Mouse (Mus musculus) neural tube, embryonic 10.5 days (tissue): Measurements from ENCODE around the gene Bmf.

Experiments used
- DNase-seq: peaks from one replicate; pipeline ENCODE4 v3.0.0-alpha.2; 2017; ENCODE audit warnings: low spot score; ENCODE audit errors: extremely low spot score

Bmf gene

DNA sequence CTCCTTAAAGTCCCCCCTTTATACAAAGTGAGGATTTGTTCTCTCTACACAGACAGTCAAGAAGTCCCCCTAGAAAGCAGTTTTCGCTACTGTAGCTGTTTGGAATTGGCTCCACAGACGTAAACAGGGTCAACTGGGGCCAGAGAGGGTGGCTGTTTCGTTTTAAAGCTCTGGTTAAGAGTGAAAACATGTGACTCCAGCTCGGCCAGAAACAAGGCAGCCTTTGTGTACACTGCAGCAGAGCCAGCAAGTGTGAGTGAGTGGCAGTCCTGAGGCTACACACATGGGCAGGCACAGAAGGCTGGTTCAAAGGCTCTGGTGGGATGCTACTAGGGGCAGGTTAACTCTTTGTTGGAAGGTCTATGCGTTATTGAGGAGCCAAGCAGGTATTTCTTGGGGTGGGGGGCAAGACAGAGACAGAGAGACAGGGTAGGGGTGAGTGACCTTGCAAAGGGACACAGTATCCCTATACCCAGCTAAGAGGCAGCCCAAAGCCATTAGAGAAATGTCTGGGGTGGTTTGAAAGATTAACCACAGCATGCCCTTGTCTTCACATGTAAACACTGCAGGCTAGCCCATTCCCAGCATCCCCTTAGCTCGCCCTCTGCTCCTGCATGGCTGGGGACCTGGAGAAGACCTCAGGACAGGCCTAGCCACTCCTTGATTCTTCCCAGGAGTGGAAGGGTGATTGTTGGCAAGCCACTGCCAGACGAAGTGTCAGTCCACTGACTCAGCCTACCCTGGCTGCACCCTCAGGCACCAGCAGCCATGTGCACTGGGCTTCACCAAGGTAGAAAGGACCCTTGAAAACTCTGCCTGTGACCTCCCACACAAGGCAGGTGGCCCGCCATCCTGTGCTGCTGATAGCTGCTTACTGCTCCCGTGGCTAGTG lies 29.2 kb downstream of the Bmf start:
- peak; percentile 57 for DNase-seq

DNA sequence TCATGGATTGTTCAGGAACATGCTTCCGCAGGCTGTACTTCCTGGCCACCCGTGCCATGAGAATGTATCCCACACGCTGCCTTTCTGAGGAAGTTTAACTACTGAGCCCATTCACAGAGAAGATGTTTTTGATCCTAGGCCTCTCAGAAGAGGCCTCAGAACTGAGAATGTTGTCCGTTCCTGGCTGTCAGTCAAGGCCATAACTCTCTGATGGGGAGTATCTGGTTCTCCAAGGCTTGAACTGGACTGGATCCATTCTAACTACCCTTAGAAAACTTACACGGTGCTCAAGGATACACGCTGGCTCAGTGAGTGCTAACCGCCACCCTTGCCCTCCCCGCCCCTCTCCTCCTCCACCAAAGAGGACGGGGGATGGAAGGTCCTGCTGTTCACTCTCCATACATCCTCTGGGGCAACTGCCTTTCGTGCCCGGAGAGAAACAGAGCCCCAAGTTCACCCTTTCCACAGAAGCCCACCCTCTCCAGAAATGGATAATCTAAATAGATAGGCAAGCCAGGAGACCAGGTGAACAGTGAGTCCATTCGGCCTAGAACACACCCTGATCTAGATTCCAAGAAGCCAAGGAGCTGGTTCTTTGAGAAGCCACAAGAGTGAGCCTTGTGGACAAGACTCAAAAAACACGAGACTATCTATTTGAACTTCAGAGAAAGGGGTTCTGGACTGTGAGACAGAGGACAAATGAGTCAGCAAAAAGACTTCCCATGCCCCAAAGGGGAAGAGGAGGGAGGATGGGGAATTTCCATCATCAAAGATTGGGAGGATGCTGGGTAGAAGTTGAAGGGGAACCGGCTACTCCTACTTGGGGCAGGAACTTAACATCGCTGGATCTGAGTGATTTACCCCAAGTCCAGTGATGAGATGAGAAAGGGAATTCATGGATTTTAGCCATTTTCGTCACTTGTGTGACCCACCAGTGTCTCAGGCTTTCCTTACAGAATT lies 36.8 kb downstream of the Bmf start:
- no peak for DNase-seq

DNA sequence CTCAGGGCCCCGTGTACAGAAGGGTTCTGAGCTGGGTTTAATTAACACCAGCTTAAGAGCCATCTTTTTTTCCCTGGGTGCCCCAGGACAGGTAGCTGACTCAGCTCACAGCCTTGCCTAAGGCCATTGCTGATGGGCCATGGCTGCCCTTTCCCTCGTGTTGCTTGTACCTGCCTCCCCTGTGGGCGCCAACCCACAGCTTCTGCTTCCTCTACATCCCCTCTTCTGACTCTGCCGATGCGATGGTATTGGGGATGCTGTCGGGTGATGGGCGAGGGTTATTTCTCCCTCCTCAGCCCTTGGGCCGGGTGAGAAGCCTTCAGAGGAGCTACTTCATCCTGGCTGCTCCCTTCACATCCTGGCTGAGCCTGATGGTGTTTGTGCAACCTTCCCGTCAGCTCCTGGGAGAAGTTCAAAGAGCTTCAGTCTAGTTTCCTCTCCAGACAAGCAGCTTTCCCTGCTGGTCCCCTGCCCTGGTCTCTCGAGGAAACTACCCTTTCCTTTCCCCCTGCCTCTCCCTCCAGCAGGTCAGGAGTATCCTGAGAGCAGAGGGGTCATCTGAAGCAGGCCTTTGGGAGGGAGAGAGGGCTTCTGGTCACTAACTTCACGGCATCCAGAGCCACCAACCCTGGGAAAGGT lies 37.6 kb downstream of the Bmf start:
- no peak for DNase-seq

DNA sequence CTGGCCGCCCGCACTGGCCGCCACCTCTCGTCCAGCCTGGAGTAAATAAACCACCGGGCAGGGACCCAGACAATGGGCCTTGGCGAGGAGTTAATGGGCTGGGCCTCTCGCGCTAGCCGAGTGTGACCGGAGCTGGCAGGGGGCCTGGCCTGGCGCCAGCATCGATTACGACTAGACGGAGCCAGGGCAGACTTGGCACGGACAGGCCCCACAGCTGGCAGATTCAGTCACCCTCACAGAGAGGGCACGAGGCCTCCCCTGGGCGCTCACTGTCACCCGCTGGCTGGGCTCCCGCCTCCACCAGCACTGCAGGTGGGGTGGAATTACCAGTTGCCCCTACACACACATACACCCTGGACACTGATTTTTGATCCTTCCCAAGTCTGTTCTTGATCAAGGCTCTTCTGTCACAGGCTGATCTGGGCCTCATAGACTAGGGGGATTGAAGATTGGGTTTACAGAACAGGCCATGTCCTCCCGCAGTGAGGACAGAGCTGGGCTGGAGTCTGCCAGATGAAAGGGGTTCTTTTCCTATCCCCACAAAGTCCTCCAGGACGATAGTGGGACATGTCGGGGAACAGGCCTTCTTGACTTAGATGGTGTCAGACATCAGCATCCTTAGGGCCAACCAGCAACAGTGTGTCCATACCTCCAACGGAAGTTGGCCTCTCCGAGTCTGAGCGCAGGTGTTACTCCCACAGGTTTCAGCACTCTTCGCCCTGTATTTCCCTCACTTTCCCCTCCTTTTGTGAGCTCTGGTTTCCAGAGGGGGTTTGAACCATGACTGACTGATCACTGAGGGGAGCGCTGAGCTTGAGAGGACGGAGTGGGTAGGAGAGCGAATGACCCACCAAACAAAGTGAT lies 38.8 kb downstream of the Bmf start:
- DNase-seq, result peak; percentile 77

DNA sequence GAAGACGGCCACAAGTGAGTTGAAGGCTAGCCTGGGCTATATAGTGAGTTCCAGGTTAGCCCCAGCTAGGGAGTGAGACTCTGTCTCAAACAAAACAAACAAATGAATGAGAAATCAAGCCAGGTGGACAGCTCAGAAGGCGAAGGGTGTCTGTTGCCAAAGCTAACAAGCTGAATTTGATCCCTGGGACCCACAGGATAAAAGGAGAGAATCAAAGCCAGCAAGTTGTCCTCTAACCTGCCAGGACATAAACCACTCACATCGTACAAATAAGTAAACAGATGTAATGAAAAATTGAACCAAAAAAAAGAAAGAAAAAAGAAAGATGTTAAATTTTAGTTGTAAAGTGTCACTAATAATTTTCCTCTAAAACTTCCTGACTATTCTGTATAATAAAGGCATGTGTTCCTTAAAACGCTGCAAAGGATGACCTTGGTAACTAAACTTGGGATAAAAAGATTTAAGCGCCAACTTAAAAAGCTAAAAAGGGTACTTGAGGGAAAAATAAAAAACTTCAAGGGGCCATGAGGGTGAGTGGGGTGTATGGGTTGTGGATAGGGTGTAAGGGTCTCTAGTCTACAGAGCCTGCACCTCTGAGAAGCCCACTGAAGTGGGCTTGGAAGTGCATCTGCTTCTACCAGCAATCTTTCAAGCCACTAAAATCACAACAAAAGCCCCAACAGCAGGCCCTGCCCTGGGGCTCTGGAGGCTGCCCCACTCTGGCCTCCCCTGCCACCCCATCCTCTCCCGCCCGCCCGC lies 39.6 kb downstream of the Bmf start:
- DNase-seq, result no peak

DNA sequence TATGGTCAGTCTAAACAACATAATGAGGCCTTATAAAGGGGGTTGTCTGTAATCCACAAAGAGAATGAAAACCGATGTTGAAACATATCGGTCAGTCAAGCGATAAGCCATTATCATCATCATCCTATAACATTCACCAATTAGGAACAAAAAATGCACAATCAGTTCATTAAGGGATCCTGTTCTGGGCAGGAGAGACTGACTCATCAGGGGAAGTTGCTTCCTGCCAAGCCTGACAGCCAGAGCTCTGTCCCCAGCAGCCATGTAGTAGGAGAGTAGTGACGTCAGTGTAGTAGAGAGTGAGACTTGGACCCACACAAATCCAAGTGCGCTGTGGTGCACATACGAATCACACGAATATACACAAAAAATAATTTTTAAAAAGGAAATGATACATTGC lies 42.4 kb downstream of the Bmf start:
- no peak for DNase-seq

DNA sequence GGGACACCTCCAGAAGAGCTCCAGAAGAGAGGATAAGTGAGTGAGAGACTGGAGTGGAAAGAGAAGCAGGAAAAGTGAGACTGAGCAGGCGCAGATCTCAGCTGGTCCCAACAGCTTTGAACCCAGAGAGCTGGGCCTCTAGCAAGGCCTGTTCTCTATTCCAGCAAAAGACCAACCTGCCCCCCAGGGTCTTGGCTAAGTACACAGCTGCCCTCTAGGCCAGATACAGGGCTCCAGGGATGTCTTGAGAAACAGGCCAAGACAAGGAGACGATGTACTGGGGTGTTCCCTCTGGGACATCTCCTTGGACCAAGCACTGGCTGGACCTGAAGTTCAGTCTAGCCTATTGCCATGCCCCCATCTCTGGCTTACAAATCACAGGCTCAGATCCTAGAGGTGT lies 49.3 kb downstream of the Bmf start:
- no peak for DNase-seq

DNA sequence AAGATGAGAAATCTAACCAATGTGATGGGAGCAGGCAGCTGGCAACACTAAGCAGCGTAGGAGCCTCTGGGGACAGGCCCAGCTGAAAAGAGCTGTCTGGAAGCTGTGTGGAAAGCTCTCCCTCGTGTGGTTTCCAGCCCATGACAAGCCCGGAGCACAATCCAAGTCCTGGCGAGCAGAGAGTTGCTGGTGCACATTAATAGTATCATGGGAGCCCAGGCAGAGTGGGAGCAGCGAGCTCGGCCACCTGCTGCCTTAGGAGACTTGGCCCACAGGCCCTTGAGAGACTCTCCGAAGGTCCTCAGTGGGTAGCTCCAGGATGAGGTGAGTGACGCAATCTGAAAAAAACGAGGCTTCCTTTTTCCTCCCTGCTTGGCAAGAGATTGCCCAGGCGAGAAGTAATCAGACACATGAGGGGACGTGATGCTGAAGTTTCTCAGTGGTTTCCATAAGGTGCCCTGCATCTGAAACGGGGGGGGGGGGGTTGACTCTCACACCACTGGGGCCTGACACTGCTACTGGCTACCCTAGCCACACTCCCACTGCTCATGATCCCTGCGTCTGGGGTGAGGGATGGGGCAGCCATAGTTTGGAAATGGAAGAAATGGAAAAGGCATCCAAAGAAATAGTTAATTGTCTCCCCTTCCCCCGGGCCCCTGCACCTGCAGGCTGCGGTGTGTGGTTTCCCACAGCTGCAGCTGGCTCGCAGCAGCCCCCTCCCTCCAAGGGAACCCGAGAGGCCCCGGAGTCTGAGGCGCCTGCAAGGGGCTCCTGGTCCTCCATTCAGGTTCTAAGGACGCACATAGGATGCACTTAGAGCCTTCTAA lies 50.1 kb downstream of the Bmf start:
- DNase-seq, result no peak

DNA sequence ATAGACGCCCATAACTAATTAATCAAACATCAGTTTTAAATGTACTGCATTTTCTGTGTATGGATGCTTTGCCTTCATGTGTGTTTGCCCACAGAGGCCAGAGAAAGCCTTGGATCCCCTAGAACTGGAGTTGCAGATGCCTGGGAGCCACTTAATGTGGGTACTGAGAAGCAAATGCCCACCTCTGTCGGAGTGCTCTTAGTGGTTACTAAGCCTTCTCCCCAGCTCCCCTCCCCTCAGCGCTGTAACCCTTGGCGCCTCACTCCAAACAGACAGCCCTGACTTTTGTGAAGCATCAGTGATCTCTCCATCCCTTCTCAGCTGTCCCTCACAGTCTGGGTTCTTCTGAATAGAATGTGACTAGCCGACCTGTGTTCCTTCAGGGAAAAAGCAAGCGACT lies 51.0 kb downstream of the Bmf start:
- no peak for DNase-seq

DNA sequence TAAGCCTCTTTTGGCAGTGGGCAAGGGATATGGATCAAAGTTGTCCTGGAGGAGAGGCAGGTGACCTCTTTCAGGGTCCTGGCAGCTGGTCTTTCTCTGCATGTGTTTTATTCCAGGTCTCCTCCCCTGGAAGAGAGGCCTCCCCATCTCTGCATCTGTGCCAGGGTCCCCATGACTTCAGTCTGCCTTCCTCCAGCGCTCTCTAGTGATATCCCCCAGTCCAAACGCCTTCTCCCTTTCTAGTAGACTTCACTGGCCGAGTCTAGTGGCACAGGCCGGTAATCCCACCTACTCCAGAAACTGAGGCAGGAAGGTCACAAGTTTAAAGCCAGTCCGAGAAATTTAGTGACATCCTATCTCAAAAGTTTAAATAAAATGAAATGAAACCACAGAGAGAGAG lies 51.6 kb downstream of the Bmf start:
- DNase-seq, result no peak

DNA sequence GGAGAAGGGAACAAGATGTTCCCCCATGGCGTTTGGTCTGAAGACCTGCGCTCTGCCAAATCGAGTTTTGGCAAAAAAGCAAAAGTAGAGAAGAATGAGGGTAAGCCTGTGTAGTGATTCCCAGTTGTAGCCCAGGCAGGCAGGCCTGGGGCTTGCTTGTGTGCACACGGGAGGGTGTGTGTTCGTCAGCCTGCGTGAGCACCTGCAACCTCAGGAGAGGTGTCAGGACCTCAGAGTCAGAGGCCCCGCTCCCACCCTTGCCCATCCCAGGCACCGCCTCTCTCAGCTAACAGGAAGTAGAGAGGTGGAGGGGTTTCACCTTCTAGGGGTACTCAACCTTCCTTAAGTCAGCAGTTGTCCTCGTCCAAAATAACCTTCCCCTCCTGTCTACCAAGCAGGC lies 54.5 kb downstream of the Bmf start:
- DNase-seq, result no peak

DNA sequence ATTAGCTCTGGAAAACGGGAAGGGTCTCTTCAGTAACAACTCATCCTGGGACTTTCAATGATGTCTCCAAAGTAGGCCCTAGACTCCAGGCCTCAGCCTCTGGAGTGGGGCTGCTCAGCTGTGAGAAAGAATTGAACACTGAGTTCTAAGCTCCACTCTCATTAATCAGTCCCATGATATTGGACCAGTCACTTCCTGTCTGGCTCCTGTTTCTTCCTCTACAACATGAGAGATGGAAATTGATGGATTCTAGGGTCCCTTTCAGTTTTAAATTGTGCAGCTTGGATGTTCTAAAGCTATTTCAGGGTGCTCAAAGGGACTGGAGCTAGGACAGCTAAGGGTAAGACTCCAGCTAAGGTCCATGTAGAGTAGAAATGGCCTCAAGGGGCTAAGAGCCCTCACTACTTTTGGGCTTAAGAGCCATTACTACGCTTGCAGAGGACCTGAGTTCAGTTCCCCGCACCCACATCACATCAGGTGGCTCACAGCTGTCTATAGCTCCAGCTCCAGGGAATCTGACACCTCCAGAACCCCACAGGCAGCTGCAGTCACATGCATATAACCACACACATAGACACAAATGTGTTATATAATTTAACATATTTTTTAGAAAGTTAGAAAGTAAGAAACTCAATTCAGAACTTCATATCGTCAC lies 57.6 kb downstream of the Bmf start:
- DNase-seq, result no peak

DNA sequence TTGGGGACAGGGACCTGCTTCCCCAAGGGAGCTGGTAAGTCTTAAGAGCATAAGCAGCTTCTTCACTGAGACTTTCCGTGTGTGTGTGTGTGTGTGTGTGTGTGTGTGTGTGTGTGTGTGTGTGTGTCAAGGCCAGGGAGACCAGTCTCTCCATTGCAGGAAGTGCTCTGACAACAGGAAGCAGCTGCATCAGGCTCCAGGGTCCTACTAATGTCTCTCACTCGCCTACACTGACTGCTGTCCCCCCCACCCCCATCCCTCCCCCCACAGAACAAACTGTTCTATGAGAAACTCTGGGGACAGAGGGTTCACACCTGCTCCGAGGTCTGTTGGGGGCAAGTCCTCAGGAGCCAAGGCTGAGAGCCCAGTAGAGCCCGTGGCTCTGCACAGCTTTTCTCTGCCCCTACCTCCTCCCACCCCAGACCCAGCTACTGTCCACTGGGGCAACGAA lies 58.2 kb downstream of the Bmf start:
- DNase-seq, result peak; percentile 26

DNA sequence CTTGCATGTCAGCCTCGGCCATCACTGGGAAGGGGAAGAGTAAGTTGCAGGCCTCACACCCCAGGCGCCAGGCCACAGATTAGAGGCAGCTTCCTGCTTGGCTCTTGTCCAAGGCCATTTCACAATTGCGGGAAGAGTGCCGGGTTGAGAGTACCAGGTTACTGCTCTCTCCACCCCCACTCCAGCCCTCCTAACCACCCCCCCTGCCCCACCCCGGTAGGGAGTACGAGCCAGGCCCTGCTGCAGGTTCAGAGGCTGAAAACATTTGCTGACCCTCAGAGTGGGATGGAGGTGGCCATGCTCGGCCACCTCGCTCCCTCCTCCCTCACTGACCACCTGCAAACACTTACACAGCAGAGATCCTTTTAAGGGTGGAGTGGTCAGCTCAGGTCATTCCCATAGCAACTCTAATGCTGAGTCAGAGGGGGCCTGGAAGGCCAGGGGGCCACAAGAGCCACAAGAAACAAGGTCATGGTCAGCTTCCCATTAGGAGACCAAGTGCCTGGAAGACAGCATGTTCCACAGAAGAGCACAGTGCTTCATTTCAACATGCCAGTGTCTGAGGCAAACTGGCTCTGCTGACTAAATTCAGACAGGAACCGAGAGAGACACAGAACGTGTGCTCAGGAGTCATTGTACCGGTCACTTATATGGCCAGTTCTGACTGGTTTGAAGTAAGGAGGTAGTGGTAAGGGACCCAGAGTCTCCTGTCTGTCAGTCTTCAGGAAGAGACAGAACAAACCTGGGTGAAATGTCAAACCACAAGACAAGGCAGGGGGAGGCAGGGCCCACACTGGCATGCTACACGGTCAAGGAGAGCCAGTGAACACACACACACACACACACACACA lies 59.0 kb downstream of the Bmf start:
- peak; percentile 37 for DNase-seq

DNA sequence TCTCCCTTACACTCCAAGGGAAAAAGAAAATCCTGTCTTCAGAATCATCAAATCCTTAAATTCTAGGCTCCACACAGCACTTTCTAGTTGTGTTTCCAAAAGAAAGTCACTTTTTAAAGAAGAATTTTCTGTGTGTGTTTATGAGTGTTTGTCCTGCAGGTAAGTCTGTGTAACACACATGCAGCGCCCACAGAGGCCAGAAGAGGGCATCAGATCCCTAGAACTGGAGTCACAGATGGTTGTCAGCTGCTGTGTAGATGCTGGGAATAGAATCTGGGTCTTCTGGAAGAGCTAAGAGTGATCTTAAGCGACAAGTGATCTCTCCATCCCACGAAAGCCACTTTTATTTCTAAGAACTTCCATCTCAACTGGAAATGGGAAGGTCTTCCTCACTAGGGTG lies 61.7 kb downstream of the Bmf start:
- DNase-seq, result no peak

DNA sequence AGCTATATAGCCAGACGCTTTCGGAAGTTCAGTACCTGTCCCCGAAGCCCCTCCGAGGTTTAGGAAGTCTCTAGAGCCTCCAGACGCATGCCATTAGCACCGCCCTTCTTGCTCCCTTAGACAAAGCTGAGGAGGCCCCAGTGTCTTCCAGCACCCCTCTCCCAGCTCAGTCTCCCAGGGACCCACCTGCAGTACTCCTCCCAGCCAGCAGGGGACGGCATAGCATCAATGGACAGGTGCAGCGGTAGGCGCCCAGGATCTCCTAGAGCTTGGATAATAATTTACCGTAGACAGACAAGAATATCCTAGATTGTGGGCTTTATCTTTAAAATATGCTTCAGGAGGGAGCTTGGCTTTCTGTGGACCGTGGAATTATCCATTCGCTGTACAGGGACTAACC lies 62.6 kb downstream of the Bmf start:
- DNase-seq, result peak; percentile 86

DNA sequence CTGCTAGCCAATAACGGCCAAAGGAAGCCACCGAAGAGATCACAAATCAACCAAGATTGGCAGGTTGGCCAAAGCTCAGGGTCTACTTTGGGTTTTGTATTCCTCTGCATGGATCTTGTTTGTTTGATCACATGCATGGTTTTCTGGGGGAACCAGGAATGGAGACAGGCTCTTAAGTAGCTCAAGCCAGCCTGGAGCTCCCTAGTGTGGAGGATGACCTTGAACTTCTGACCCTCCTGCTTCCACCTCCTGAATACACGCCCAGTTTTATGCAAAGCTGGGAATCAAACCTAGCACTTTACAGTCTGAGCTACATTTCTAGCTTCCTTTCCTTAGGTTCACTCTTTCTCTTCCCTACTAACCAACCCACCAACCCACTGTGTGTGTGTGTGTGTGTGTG lies 64.1 kb downstream of the Bmf start:
- no peak for DNase-seq

DNA sequence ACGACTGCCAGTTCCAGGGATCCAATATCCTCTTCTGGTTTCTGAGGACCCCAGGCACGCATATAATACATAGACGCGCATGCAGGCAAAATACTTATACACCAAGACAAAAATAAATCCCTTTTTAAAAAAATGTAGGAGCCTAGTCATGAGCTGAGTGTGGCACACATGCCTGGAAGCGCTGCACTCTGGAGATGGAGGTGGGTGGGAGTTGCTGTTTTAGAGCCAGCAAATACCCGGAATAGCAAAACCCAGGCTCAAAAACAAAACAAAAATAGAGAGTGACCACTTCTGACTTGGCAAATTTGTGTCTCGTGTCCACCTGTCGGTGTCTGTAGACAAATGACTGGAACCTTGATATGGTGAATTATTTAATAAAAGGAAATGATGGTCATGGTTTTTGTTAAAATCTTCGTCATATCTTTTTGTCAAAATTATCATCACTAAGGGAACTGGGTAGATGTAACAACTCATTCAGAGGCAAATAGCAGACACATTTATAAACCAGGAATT lies 65.0 kb downstream of the Bmf start:
- no peak for DNase-seq
